In genomic region chr7:142737772-142738171, GRCm38 (mm10) we compare ENCODE assay signal across 8 mouse cellular contexts. TPM values are rescaled to one million over a fixed set of nuclear protein-coding genes. Genes with fewer than 3 reads are reported as not detected.
DNase-seq lines count a peak whose midpoint lies in the region; ATAC-seq and TF ChIP-seq lines count a peak whose summit lies in the region.

No protein-coding gene starts in this region.

- H3K9ac ChIP-seq in liver, embryonic 11.5 days (ENCODE audit: low read depth, low read length) = no peak overlapping the region
- H3K9ac ChIP-seq in lung, postnatal 0 days (replicated peaks; ENCODE audit: low read depth) = no peak overlapping the region

- WGBS in liver, embryonic 11.5 days = 7% methylated on average over 3 of the region's 3 CpGs
- WGBS in lung, postnatal 0 days = 8% methylated on average over 3 of the region's 3 CpGs

- TF ChIP-seq POLR2A in brain, embryonic 14.5 days (IDR thresholded peaks at IDR 0.05; ENCODE audit: borderline replicate concordance, extremely low read depth, insufficient read depth, insufficient read length, poor library complexity, severe bottlenecking) = no peak

- no peak overlapping the region for H3K27ac ChIP-seq in liver, embryonic 11.5 days (ENCODE audit: low read depth, low read length)
- H3K27ac ChIP-seq in lung, postnatal 0 days (ENCODE audit: low read length) = no peak overlapping the region

- no peaks in the 10 kb centered on the region for H3K27me3 ChIP-seq in liver, embryonic 11.5 days (replicated peaks; ENCODE audit: control insufficient read depth, insufficient read depth, low read length)
- H3K27me3 ChIP-seq in lung, postnatal 0 days (replicated peaks; ENCODE audit: insufficient read depth, low read length) = no peaks in the 10 kb centered on the region

- H3K4me2 ChIP-seq in liver, embryonic 11.5 days = no peak overlapping the region
- H3K4me2 ChIP-seq in lung, postnatal 0 days (replicated peaks; ENCODE audit: low read depth, low read length) = no peak overlapping the region

- TF ChIP-seq CTCF in brain, embryonic 14.5 days (IDR thresholded peaks at IDR 0.05; ENCODE audit: borderline replicate concordance, extremely low read depth, insufficient read depth, insufficient read length) = peak; percentile 49; the same call in 1 of the 2 replicates
- peak; percentile 75 for TF ChIP-seq CTCF in lung, postnatal 0 days (IDR thresholded peaks at IDR 0.05)

- H3K36me3 ChIP-seq in liver, embryonic 11.5 days (ENCODE audit: control insufficient read depth, insufficient read depth, low read length) = no peaks in the 10 kb centered on the region
- no peaks in the 10 kb centered on the region for H3K36me3 ChIP-seq in lung, postnatal 0 days (ENCODE audit: insufficient read depth, low read length)

- no peaks in the 10 kb centered on the region for H3K4me1 ChIP-seq in liver, embryonic 11.5 days (replicated peaks; ENCODE audit: control insufficient read depth, insufficient read depth, low read length)
- H3K4me1 ChIP-seq in lung, postnatal 0 days (ENCODE audit: insufficient read depth, low read depth, low read length) = no peaks in the 10 kb centered on the region

- no peak overlapping the region for H3K4me3 ChIP-seq in liver, embryonic 11.5 days (ENCODE audit: low read depth, low read length)
- no peak overlapping the region for H3K4me3 ChIP-seq in lung, postnatal 0 days (ENCODE audit: low read depth, low read length)

- TF ChIP-seq EP300 in lung, postnatal 0 days (IDR thresholded peaks at IDR 0.05) = no peak

- no peaks in the 10 kb centered on the region for H3K9me3 ChIP-seq in liver, embryonic 11.5 days (ENCODE audit: control insufficient read depth, low read length)
- H3K9me3 ChIP-seq in lung, postnatal 0 days (ENCODE audit: low read length) = no peaks in the 10 kb centered on the region

- ATAC-seq in cerebellum, adult (ENCODE audit: insufficient number of reproducible peaks, low FRiP score, low TSS enrichment) = no peak
- ATAC-seq in liver, embryonic 11.5 days (replicated peaks; ENCODE audit: low FRiP score) = no peak
- ATAC-seq in granulocyte monocyte progenitor cell, adult 5-6 weeks (replicated peaks; ENCODE audit: poor library complexity, severe bottlenecking) = peak; percentile 53
- ATAC-seq in lung, postnatal 0 days = no peak

- DNase-seq in cerebellum, adult 11 months = peak; percentile 8
- peak; percentile 43 for DNase-seq in liver
- no peak for DNase-seq in liver, embryonic 11.5 days (ENCODE audit: low spot score)
- DNase-seq in brain, embryonic 14.5 days (ENCODE audit: low read depth) = peak; percentile 77
- peak; percentile 57 for DNase-seq in lung, postnatal 0 days (ENCODE audit: low spot score)
- DNase-seq in thymus, postnatal 25 days = peak; percentile 18

RNA-seq across cellular contexts. Expression of gene Ins2, which starts 5.4 kb away (rescaled TPM):
- polyA plus RNA-seq in liver, embryonic 11.5 days (2014; fragmentation: Nextera tagmentation; extraction: Ambion mirVana) = not detected in 2 replicates
- polyA plus RNA-seq in brain, embryonic 14.5 days (2012; rRNA removed) = 0.44 and 1.1 TPM in 2 replicates
- not detected in 2 replicates for total RNA-seq in granulocyte monocyte progenitor cell, adult 5-6 weeks (2014; fragmentation: Nextera tagmentation)
- total RNA-seq in granulocyte monocyte progenitor cell, adult 5-6 weeks (2017) = not detected in 2 replicates
- polyA plus RNA-seq in lung, postnatal 0 days (2015; fragmentation: Nextera tagmentation; extraction: Ambion mirVana) = not detected in 2 replicates
